Mouse (Mus musculus) T-helper 2 cell (primary cell): Measurements from ENCODE around the gene Gal.

Experiments
- in situ Hi-C: fragments of 300-600 bp; cut with MboI, MseI; formaldehyde crosslinking; loops from one replicate; pipeline ENCODE4 v1.15.1; 2025; ENCODE audit warnings: high pct_unique_total_duplicates

Gal gene

GRCm38 (mm10) chr19:3414268-3414733, at the start of gene Gal:
Gene Gal, minus strand, starts transcription at chr19:3414544.
- in situ Hi-C loops, result no loop called here

DNA sequence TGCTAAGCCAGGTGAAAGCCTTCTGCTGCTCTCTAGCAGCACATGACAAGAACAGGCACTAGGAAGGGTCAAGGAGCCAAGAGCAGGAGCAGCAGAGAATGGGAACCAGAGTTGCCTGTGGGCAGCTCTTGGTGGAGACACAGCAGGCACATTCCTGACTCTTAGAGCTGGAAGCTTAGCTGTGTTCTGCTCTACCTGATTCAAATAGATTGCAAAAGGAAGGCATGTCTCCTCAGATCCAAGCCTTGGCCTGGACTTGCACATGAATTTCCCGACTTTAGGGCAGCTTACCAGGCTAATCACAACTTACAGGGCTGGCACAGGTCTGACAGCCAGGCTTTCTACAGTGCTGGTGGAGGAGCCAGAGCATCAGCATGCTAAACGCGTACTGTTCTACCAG, 45.6 kb upstream of the Gal start:
- in situ Hi-C loops, result loop anchor here (5.0 kb wide), 1 partner anchor 368 kb away; no protein-coding TSS in a partner anchor

DNA sequence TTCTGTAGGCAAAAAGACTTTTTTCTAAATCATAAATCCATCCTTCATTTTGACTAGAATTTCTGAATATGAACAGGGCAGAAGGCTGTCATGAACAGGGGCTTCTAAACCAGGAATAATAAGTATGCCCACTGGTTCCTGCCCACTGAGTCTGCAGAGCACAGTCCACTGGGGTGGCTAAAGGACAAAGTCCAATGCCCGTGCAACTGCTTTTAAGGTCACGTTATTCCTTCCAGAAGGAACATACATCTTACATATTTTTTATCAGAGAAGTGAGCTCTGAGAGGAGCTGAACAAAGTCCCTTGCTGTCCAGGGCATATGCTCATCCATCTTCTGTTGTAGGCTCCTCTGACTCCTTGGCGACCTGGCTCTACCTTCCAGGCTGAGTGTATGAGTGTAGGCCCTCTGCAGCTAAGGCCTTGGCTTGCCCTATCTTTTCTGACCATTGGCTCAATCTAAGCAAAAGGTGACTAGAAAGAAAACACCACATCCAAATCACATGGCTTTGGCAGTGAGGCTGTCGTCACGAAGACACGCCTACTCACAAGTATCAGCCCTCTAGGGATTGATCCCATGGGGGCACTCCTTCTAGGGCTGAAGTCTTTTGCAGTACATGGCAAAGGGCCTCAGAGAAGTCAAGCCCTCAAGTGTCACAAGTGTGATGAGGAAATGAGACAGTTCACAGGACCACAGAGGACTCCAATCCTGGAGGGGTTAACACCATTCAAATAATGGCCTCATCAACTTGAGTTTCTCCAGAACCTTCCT, 44.2 kb upstream of the Gal start:
- in situ Hi-C loops, result no loop called here

DNA sequence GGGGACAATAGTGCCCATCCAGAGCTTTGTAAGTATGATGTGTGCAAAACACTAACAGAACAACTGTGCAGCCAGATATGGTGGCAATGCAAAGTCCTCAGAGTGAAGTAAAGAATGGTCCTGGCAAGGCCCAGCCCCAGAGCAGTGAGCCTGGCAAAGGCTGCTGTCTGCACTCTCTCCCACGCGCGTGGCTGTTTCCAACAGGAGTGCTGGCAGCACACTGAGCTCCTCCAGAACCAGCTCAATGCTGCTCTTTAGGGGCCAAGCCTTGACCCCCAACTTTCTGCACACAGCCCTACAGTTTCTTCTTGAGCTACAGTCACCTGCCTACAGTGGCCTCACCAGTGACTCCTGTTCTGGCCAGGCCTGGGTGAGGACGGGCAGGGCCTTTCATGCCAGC, 43.4 kb upstream of the Gal start:
- in situ Hi-C loops, result no loop called here

DNA sequence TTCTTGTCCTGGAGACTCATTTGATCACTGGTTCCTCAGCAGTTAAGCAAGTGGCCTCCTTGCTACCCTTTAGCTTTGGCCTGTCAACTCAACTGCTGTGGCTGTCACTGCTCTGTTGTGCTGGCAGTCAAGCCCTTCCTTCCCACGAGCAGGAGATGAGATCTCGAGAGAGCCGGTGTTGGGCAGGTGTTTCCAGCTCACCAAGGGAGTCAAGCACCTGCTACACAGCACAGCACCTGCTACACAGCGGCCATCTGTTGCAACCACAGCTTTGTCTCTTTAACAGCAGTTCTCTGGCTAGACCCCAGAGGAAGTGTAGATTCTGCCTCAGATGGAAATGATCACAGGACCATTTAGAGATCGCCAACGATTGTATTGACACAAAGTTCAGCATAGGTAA, 37.3 kb upstream of the Gal start:
- in situ Hi-C loops, result no loop called here

GRCm38 (mm10) chr19:3451170-3451569, 36.8 kb upstream of the Gal start:
- in situ Hi-C loops, result no loop called here

DNA sequence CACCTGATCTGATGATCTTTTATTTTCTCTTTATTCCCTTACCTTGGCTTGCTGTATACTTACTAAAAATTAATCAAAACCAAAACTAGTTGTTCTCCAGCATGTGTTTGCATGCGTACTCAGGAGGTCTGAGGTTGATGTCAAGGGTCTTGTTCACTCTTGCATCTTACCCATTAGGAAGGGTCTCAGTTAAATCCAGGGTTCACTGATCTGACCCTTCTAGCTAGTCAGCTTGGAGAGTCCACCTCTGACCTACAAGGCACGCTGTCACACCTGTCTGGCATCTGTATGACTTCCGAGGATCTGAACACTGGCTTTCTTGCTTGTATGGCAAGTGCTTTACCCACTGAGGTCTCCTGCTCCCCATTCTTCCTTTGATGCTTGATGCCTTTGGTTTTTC, 36.4 kb upstream of the Gal start:
- in situ Hi-C loops, result no loop called here

GRCm38 (mm10) chr19:3449248-3449647, 34.9 kb upstream of the Gal start:
- in situ Hi-C loops, result no loop called here

DNA sequence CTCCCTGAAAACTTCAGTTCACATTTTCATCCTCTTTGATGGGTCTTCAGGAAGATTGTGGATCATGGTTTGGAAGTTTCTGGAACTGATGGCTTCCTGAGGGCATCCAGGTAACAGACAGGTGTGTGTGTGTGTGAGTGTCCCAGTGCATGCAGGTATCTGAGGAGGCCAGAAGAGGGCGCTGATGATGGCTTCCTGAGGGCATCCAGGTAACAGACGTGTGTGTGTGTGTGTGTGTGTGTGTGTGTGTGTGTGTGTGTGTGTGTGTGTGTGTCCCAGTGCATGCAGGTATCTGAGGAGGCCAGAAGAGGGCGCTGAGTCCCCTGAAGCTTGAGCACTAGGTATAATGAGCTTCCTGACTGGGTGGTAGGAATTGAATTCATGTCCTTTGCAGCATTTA, 33.0 kb upstream of the Gal start:
- in situ Hi-C loops, result no loop called here

DNA sequence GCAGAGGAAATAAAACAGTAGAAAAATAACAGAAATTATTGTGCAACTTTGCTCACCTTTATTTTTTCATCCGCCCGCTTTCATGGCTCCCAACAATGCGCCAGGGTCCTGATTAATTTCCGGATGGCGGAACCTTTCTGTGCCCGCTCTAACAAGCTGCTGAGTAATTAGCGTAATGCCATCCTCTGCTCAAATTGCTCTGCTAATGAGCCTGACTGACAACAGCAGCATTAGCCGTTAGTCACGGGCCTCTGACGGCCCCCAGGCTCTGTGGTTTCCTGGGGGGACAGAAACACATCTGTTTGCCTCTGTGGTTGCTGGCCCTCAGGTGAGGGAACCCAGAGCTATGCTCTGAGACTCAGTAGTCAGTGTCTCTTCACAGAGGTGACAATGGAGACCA, 26.7 kb upstream of the Gal start:
- in situ Hi-C loops, result no loop called here

DNA sequence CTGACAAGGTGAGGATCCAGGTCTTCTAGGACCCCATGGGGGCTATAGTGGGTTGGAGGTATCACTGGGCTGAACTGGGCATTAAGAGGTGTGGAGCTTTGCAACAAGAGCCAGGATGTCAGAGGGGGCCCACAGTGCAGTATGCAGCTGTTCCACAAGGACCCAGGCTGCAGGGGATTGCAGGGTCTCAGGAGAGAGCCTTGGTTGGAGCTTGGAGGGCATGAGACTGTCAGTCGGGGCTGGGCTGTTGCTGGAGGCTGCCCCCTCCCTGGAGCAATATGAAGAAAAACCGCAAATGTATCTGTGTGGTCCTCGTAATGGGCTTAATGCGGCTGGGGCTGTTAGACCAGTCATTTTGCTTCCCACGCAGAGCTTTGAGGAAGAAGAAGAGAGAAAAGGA, 26.3 kb upstream of the Gal start:
- in situ Hi-C loops, result no loop called here

GRCm38 (mm10) chr19:3437980-3438379, 23.6 kb upstream of the Gal start:
- in situ Hi-C loops, result no loop called here

- in situ Hi-C loops, result no loop called here
These were observed 22.5 kb upstream of the Gal start for GRCm38 (mm10) chr19:3436840-3437239.

DNA sequence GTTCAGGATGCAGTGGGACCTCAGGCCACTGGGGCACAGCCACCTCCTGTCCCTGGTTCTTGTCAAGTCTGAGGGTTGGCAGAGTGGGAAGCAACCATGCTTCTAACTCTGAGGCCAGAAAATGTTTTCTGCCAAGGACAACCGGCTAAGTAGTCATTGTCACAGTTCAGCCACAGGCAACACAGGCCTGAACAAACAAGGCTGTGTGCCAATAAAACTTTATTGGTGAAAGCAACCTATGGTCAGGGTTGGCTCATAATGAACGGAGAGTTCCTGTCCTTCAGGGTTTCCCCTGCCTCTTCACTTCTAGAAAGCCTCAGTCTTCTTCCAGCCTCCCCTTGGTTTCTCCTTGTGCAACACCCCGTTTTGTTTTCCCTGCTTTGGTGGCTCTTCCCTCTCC, 21.5 kb upstream of the Gal start:
- in situ Hi-C loops, result no loop called here

DNA sequence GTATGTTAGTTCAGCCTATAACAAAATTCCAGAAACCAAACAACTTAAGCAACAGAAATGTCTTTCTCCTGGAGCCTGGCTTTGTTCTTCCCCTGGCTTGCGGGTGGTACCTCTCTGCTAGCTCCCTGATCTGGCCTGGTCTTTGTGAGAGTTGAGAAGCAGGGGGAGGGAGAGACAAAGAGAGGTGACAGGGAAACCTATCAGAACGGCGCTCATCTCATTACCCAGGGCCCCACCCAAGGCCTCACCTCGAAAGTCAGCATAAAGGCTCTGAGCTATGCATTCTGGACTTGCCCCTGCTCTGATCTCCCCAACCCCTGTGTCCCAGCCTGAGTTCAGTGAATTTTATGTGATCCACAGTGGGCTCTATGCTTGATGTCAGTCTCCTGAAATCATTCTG, 20.3 kb upstream of the Gal start:
- in situ Hi-C loops, result no loop called here

- in situ Hi-C loops, result no loop called here
These were observed 19.8 kb upstream of the Gal start for GRCm38 (mm10) chr19:3434124-3434523.

GRCm38 (mm10) chr19:3431969-3432368, 17.6 kb upstream of the Gal start:
- in situ Hi-C loops, result no loop called here

GRCm38 (mm10) chr19:3431066-3431465, 16.7 kb upstream of the Gal start:
- in situ Hi-C loops, result no loop called here

DNA sequence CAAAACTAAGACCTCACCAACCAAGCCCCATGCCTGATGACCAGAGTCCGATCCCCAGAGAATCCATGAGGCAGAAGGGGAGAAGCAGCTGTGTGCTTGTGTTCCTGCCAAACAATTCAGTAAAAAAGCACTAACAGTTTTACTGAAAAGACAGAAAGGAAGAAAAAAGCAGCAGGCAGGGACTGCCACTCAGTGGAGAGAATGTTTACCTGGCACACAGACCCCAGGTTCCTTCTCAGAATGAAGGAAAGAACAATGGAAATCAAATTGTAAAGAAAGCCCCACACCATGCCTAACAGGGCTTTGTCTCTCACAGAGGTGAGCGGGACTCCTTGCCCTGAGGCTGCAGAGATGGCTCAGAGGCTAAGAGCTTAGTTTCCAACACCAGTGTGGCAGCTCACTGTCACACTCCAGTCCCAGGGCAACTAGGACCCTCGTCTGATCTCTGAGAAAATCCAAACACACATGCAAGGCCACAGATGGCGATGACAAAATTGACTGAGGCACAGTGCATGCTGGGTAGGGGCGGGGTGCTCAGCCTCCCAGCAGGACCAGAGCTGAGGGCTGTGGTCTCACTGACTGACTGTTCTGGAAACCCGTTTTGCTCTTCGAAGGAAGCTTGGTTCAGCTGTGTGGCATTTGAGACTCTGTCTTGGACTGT, 14.9 kb upstream of the Gal start:
- in situ Hi-C loops, result no loop called here

DNA sequence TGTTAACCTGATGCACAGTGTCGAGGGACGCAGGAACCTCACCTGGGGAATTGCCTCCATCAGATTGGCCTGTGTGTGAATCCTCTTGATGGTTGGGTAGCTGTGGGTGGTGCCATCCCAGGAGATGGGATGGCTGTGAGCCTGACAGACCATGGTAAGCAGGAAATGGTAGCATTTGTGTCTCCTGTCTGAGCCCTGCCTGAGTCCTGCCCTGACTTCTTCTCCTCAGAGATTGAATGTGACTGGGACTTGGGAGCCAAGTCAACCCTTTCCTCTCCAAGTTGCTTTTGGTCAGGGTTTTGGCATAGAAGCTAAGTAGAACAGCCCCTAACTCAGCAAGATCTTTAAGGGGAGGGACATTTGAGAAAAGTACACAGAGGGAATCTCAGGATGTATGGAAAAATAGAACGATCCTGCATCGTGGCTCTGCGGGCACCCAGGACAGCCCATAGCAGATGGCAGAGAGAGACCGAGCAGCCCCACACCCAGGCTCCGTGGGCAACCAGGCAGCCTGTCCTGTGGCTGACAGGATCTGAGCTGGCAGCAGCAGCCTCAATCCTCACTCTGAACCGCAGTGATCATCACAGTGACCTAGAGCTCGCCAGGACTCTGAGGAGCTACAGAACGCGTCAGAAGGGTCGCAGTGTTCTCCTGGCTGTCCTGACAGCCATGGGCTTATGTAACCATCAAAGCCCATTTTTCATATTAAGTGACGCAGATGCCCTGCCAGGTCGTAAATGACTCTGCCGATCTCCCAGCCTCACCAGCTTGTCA, 13.9 kb upstream of the Gal start:
- in situ Hi-C loops, result no loop called here

GRCm38 (mm10) chr19:3424214-3424613, 9.9 kb upstream of the Gal start:
- in situ Hi-C loops, result no loop called here

- in situ Hi-C loops, result no loop called here
These were observed 8.6 kb upstream of the Gal start for GRCm38 (mm10) chr19:3422981-3423380.

GRCm38 (mm10) chr19:3422488-3422887, 8.1 kb upstream of the Gal start:
- in situ Hi-C loops, result no loop called here
